Mouse (Mus musculus) small intestine, adult 2 months (tissue): Measurements from ENCODE around the gene Krt28.

Experiments used
- CTCF ChIP-seq: fragments of 200-500 bp; IDR thresholded peaks from 2 replicates; pipeline ENCODE4 v1.5.1; 2012; ENCODE audit warnings: low read depth, mild to moderate bottlenecking, control low read depth, inconsistent platforms, low read length, moderate library complexity, mixed read lengths; ENCODE audit not compliant: insufficient replicate concordance, insufficient read length; ENCODE audit errors: extremely low read depth
- POLR2A ChIP-seq: fragments of 200-500 bp; IDR thresholded peaks from 2 replicates; pipeline ENCODE4 v1.6.1; 2012; ENCODE audit warnings: low read depth, mild to moderate bottlenecking, control low read depth, inconsistent platforms, low read length, moderate library complexity

DNA sequence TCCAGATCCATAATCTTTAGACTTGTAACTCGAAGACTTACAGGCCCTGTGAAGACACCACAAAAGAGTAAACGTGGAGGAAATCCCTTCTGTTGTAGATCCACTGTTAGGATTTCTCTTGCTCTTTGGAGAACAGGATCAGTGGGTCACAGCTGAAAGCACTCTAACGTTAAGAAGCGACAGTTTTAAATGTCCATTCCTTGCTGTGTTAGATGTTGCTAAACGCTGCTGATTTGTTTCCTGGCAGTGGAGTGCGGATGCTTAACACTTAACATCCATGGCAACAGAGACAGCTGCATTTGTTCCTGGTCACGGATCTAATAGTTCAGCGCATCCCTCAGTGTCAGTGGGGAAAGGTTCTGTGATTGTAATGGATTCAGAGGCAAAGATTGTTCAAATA lies 58.2 kb downstream of the Krt28 start:
- TF ChIP-seq CTCF = no peak
- no peak for TF ChIP-seq POLR2A
